Mouse (Mus musculus) kidney, embryonic 15.5 days (tissue): ENCODE data around the gene Cacna2d1. TPM values are rescaled to one million over a fixed set of nuclear protein-coding genes. Genes with fewer than 3 reads are reported as not detected.

Experiments used
- ATAC-seq: fragments of 200-750 bp; cut with Nextera tagmentation; replicated peaks from 2 replicates; pipeline ENCODE4 v1.8.0; 2017; ENCODE audit warnings: moderate TSS enrichment; ENCODE audit not compliant: low FRiP score
- H3K27ac ChIP-seq: fragments of 300-500 bp; sonication (generic); 2 replicates; pipeline ENCODE4 v1.5.1; 2015; ENCODE audit warnings: mild to moderate bottlenecking, inconsistent platforms
- H3K27me3 ChIP-seq: fragments of 300-500 bp; sonication (generic); 2 replicates; pipeline ENCODE4 v1.6.1; 2015; ENCODE audit warnings: inconsistent platforms
- H3K36me3 ChIP-seq: fragments of 300-500 bp; sonication (generic); 2 replicates; pipeline ENCODE4 v1.6.1; 2015; ENCODE audit warnings: inconsistent platforms
- H3K4me1 ChIP-seq: fragments of 300-500 bp; sonication (generic); 2 replicates; pipeline ENCODE4 v1.6.1; 2015; ENCODE audit warnings: inconsistent platforms
- H3K4me2 ChIP-seq: fragments of 300-500 bp; sonication (generic); 2 replicates; pipeline ENCODE4 v1.6.1; 2015; ENCODE audit warnings: moderate library complexity, mild to moderate bottlenecking, inconsistent platforms
- H3K4me3 ChIP-seq: fragments of 300-500 bp; sonication (generic); replicated peaks from 2 replicates; pipeline ENCODE4 v1.5.1; 2015; ENCODE audit warnings: mild to moderate bottlenecking, inconsistent platforms
- H3K9ac ChIP-seq: fragments of 300-500 bp; sonication (generic); 2 replicates; pipeline ENCODE4 v1.6.1; 2015; ENCODE audit warnings: mild to moderate bottlenecking, inconsistent platforms
- H3K9me3 ChIP-seq: fragments of 300-500 bp; sonication (generic); replicated peaks from 2 replicates; pipeline ENCODE4 v1.6.1; 2016; ENCODE audit warnings: inconsistent platforms
- WGBS: fragments of 180-500 bp; shearing (Covaris S2); methylation state at CpG from one replicate; pipeline ENCODE4 v1.1.7; 2015; ENCODE audit warnings: mixed read lengths; 5-methylcytosine and 5-hydroxymethylcytosine counted together
- polyA plus RNA-seq: library from polyadenylated mRNA; unstranded; fragments of >200 nt; fragmentation: Nextera tagmentation; extraction: Ambion mirVana; gene quantifications from 2 replicates; pipeline ENCODE4 v1.2.1, GENCODE M21; 2015

Gene Cacna2d1
- polyA plus RNA-seq, 1 experiment from 2014 or later: 18.4 TPM

DNA sequence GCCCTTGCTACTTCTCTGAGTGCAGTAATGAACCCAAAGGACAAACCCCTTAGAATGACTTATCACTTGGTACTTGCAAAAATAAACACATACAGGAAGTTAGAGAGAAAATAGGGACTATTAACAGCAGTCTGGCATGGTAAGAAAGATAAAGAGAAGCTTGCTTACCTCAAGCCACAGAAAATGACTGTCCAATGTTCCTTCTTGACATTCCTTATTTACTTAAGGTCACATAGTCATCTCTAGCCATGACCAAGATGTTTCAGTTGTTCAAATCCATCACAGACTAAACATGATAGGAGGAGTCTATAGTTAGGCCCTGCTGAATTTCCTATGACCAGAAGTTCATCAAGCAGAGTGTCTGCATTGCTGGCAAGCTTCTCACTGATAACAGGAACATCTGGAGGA is 381.5 kb downstream of the Cacna2d1 start:
- H3K4me2 ChIP-seq: no peak overlapping the region
- H3K4me1 ChIP-seq: no peaks in the 10 kb centered on the region
- no peak overlapping the region for H3K4me3 ChIP-seq
- H3K27ac ChIP-seq: no peak overlapping the region
- peaks cover 6% of the 10 kb centered on the region; the same call in 1 of the 2 replicates for H3K36me3 ChIP-seq
- ATAC-seq: no peak
- H3K9me3 ChIP-seq: no peaks in the 10 kb centered on the region
- H3K27me3 ChIP-seq: no peaks in the 10 kb centered on the region
- H3K9ac ChIP-seq: no peak overlapping the region

DNA sequence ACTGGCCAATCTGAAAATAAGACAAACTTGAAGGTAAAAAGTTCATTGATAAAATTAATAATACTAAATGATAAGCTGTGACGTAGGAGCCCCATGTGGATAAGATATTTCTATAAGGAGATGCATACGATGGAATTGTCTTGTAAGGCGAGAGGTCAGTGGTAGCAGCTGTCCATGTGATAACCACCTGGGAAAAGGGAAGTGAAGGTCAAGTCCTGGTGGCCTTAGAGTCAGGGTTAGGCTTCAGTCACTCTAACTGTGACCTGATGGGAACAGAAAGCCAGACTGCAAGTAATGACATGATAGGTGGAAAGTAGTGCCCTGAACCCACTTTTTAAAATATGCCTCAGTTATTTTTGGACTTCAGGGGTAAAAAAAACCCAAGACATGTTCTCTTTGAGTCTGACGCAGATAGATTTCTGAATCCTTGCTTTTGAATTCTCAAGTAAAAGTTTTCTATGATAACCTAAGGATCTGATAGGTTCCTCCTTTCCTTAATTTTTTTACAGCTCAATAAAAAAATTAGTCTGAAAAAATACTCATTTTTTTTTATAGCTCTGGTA is 383.3 kb downstream of the Cacna2d1 start:
- peaks cover 6% of the 10 kb centered on the region; the same call in 1 of the 2 replicates for H3K36me3 ChIP-seq
- H3K9me3 ChIP-seq: no peaks in the 10 kb centered on the region
- H3K9ac ChIP-seq: no peak overlapping the region
- 76% methylated on average over 4 of the region's 4 CpGs for WGBS
- H3K4me2 ChIP-seq: no peak overlapping the region
- H3K27ac ChIP-seq: no peak overlapping the region
- no peaks in the 10 kb centered on the region for H3K27me3 ChIP-seq
- ATAC-seq: no peak
- no peaks in the 10 kb centered on the region for H3K4me1 ChIP-seq
- H3K4me3 ChIP-seq: no peak overlapping the region

DNA sequence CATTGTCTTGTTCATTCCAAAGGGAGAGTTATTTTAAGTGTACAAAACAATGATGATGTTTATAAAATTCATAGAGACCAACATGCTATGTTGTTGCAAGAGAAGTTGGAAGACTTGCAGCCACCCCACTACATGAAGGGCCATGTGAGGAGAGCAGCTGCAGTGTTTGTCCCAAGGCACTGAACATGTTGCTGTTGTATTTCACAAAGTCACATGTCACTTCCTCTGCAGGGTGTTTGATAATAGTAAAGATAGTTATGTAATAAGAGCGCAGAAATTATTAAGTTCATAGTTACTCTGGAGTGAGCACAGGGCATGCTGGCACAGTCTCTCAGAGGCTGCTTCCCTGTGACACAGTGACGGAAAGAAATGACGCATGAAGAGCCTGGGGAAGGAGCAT is 392.1 kb downstream of the Cacna2d1 start:
- H3K36me3 ChIP-seq: no peaks in the 10 kb centered on the region
- H3K27ac ChIP-seq: no peak overlapping the region
- H3K4me3 ChIP-seq: no peak overlapping the region
- H3K4me2 ChIP-seq: no peak overlapping the region
- no peaks in the 10 kb centered on the region for H3K9me3 ChIP-seq
- 87% methylated on average over 3 of the region's 3 CpGs for WGBS
- H3K27me3 ChIP-seq: no peaks in the 10 kb centered on the region
- no peaks in the 10 kb centered on the region for H3K4me1 ChIP-seq
- no peak overlapping the region for H3K9ac ChIP-seq
- no peak for ATAC-seq

DNA sequence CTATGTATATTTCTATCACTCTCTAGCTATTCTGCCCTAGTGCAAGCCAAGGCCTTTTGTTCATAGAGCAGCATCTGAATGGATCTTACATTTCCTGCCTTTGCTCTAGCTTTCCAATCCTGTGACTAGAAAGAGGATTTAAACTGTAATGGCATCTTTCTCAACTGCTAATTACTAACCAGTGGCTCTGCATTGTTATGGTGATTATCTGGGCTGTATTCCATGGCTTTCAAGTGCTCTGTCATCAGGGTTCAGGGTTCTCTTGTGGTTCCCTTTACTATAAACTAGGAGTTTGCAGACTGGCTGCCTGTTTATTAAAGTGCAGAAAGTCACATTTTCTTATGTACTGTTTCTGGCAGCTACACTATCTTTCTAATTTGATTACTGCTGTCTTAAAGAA is 410.9 kb downstream of the Cacna2d1 start:
- Histone ChIP-seq H3K27ac (no peak overlapping the region), H3K4me1 (no peaks in the 10 kb centered on the region), H3K4me3 (no peak overlapping the region), H3K9me3 (no peaks in the 10 kb centered on the region), H3K36me3 (peaks cover 4% of the 10 kb centered on the region; the same call in 1 of the 2 replicates), H3K9ac (no peak overlapping the region), H3K27me3 (no peaks in the 10 kb centered on the region), H3K4me2 (no peak overlapping the region)
- ATAC-seq: no peak

DNA sequence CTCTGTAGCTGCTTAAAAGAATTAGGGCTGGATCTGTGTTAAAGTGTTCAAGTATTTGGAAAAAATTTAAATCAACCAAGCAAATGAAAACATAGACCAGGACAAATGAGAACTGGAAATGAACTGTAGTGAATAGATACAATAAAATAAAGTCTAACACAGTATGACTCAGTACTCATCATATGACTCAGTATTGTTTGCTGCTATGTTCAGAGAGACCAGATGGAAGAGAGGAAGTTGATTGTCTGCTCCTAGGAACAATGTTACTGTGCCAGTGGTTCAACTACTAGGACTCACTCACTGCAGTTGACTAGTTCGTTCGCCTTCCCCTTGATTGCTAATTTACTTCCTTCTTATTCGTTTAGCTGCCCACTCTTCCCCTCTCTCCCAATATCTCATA is 421.3 kb downstream of the Cacna2d1 start:
- Histone ChIP-seq H3K4me1 (no peaks in the 10 kb centered on the region), H3K9me3 (no peaks in the 10 kb centered on the region), H3K4me2 (no peak overlapping the region), H3K9ac (no peak overlapping the region), H3K27ac (no peak overlapping the region), H3K4me3 (no peak overlapping the region), H3K27me3 (no peaks in the 10 kb centered on the region), H3K36me3 (peaks cover 13% of the 10 kb centered on the region; the same call in 1 of the 2 replicates)
- WGBS: 85% methylated on average over 3 of the region's 3 CpGs
- ATAC-seq: no peak

DNA sequence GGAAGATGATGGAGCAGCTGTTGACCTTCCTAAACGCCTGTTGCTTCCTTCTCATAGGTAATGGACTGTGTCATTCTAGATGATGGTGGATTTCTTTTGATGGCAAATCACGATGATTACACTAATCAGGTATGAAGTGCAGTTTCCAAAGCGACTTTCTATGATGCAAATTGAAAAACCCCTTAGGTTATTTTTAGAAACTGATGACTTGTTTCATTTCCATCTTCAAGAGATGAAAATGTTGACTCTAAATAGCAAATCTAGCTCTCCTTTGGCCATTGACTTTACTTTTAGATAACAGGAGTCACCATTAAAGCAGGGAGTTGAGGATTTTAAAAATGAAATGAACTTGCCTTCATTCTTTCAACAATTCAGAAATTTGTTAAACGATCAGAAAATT is 423.2 kb downstream of the Cacna2d1 start:
- no peak overlapping the region for H3K9ac ChIP-seq
- ATAC-seq: no peak
- H3K4me2 ChIP-seq: no peak overlapping the region
- H3K9me3 ChIP-seq: no peaks in the 10 kb centered on the region
- no peak overlapping the region for H3K4me3 ChIP-seq
- H3K4me1 ChIP-seq: no peaks in the 10 kb centered on the region
- no peaks in the 10 kb centered on the region for H3K27me3 ChIP-seq
- H3K27ac ChIP-seq: no peak overlapping the region
- WGBS: 84% methylated on average over 4 of the region's 4 CpGs
- peaks cover 12% of the 10 kb centered on the region; the same call in 1 of the 2 replicates for H3K36me3 ChIP-seq

DNA sequence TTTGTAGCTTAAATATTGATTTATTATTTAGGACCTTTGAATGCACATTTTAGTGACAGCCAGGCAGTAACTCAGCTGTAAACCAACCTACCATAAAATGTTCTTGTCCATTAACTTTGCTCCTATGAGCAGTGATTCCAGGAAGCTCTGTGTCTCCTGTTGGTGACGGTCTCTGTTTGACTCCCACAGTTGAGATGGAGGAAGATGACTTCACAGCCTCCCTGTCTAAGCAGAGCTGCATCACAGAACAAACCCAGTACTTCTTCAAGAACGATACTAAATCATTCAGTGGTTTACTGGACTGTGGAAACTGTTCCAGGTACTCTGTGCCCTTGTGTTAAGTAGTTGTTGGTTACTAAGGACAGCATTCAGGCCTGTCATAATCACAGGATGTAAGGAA is 427.6 kb downstream of the Cacna2d1 start:
- Histone ChIP-seq H3K4me2 (no peak overlapping the region), H3K36me3 (no peaks in the 10 kb centered on the region; the same call in 1 of the 2 replicates), H3K27ac (no peak overlapping the region), H3K9ac (no peak overlapping the region), H3K9me3 (no peaks in the 10 kb centered on the region), H3K4me1 (no peaks in the 10 kb centered on the region), H3K27me3 (no peaks in the 10 kb centered on the region), H3K4me3 (no peak overlapping the region)
- ATAC-seq: peak; percentile 60; the same call in 1 of the 2 replicates
- 55% methylated on average over 2 of the region's 2 CpGs for WGBS

DNA sequence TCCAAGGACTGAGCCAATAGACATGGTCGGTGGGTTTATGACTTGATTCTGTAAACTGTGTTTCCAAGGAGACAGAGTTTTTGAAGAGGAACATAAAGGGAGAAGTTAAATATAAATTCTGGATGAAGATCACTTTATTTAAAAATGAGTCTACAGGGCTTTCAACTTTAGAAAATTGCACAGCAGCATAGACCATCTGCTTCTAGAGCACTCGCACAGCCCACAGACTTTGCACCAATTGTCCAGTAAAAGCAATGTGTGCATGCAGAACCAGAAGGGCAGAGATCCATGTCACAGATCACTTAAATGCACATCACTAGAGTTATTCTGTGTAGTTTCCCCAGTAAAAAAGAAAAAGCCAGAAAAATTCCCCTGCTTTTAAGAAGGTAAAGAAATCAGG is 428.7 kb downstream of the Cacna2d1 start:
- ATAC-seq: no peak
- Histone ChIP-seq H3K9ac (no peak overlapping the region), H3K4me3 (no peak overlapping the region), H3K4me2 (no peak overlapping the region), H3K4me1 (no peaks in the 10 kb centered on the region), H3K9me3 (no peaks in the 10 kb centered on the region), H3K36me3 (no peaks in the 10 kb centered on the region; the same call in 1 of the 2 replicates), H3K27me3 (no peaks in the 10 kb centered on the region), H3K27ac (no peak overlapping the region)
- 85% methylated on average over 2 of the region's 2 CpGs for WGBS

DNA sequence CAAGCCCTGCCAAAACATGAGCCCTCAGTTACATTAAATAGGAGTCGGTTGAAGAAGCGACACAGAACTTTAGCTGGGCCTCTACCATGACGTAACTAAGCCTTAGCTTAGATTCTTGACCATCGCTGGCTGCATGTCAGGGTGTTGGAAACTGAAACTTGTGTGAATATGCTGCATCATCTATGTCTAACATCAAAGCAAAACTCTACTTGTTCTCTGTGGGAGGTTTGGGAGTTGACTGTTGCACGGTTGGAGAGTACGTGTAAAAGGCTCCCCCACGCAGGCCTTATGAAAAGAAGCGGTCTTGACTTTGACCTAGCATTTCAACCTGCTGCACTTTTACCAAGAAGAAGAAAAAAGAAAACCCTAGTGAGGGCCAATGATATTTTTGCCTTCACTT is 436.2 kb downstream of the Cacna2d1 start:
- 82% methylated on average over 8 of the region's 8 CpGs for WGBS
- no peaks in the 10 kb centered on the region for H3K9me3 ChIP-seq
- H3K9ac ChIP-seq: no peak overlapping the region
- no peak for ATAC-seq
- H3K36me3 ChIP-seq: no peaks in the 10 kb centered on the region
- no peaks in the 10 kb centered on the region for H3K27me3 ChIP-seq
- no peak overlapping the region for H3K27ac ChIP-seq
- H3K4me2 ChIP-seq: no peak overlapping the region
- no peak overlapping the region for H3K4me3 ChIP-seq
- H3K4me1 ChIP-seq: no peaks in the 10 kb centered on the region

DNA sequence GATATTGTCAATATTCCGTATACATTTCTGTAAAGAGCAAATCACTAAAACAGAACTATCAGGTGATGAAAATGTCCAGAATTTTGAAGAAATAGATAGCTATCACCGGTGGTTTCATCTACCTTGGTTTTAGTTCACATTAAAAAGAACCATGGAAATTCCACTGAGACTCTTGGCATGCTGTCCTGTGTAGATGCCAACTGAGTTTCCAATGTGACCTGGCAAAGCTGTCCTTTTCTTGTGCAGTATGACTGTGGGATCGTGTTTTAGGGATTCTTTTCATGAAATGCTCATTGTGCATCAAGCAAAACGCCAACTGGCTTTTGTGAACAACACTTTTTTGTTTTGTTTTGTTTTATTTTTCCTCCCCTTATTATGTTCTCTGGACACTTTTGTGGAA is 439.5 kb downstream of the Cacna2d1 start:
- H3K4me2 ChIP-seq: no peak overlapping the region
- 88% methylated on average over 4 of the region's 4 CpGs for WGBS
- no peaks in the 10 kb centered on the region for H3K36me3 ChIP-seq
- no peaks in the 10 kb centered on the region for H3K27me3 ChIP-seq
- no peak overlapping the region for H3K4me3 ChIP-seq
- no peaks in the 10 kb centered on the region for H3K4me1 ChIP-seq
- no peak overlapping the region for H3K27ac ChIP-seq
- no peak for ATAC-seq
- no peak overlapping the region for H3K9ac ChIP-seq
- H3K9me3 ChIP-seq: no peaks in the 10 kb centered on the region

DNA sequence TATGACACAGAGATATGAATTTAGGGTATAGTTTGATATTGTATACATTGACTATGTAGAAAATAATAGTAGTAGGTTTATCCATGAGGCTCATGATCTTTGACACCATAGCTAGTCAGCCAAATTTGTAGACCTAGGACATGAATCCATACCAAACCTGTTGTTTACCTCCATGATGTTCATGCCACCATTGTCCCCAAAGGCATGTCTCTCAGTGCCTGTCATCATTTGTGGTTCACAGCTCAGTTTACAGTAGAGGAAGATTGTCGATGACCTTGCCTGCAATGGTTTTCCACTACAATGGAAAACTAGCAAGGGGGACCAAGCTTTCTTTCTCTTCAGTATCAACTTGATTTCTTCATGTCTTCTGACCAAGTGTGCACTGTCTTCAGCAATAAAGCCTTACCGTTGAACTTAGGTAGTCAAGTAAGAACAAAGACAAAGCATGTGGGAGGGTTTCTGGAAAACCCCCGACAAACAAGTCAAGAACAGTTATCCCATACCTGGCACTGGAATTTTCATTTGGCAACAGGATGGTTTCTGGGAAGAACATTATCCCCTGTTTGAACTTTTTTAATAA is 441.9 kb downstream of the Cacna2d1 start:
- 94% methylated on average over 3 of the region's 3 CpGs for WGBS
- no peak for ATAC-seq

DNA sequence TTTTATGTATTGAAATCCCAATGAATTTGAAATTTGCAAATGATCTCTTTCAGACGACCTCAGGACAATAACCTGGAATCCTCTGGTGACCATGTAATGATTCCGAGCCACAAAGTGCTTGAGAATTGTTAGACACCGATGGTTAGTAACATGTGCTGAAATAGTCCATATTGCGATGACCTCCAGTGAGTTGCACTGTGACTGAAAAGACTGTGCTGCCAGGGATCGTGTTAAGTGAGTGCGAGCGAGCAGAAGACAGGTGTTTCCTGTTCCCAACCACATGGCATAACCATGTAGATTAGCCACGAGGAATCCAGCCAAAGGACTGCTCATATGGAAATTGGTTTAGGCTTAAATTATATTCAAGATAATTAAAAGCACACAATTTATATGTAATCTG is 475.5 kb downstream of the Cacna2d1 start:
- no peaks in the 10 kb centered on the region for H3K36me3 ChIP-seq
- no peaks in the 10 kb centered on the region for H3K27me3 ChIP-seq
- no peak overlapping the region for H3K9ac ChIP-seq
- H3K9me3 ChIP-seq: no peaks in the 10 kb centered on the region
- no peak overlapping the region for H3K4me3 ChIP-seq
- H3K4me1 ChIP-seq: no peaks in the 10 kb centered on the region
- H3K4me2 ChIP-seq: no peak overlapping the region
- H3K27ac ChIP-seq: no peak overlapping the region
- WGBS: 75% methylated on average over 8 of the region's 8 CpGs
- no peak for ATAC-seq

More for the DNA sequence above, 441.9 kb downstream of the Cacna2d1 start:
- Histone ChIP-seq H3K36me3 (no peaks in the 10 kb centered on the region), H3K4me1 (no peaks in the 10 kb centered on the region), H3K9ac (no peak overlapping the region), H3K27ac (no peak overlapping the region), H3K4me3 (no peak overlapping the region), H3K27me3 (no peaks in the 10 kb centered on the region), H3K9me3 (no peaks in the 10 kb centered on the region), H3K4me2 (no peak overlapping the region)

DNA sequence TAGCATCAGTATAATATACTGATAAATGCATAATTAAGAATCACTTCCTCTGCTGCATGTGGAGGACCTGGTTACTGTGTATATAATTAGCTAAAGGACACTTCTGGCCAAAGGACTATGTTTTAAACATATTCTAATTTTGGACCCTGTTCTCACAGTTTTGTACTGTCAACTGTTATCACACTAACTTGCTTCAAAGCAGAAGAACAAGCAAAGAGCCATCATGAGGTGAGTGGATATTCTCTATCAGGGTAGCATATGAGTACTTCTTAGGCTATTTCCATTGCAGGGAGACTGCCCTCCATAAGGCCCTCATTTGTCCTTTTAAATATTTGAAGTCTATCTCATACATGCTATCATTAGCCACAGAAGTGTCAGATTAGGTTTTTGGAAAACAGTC is 480.2 kb downstream of the Cacna2d1 start:
- Histone ChIP-seq H3K4me2 (no peak overlapping the region), H3K4me1 (no peaks in the 10 kb centered on the region), H3K27me3 (no peaks in the 10 kb centered on the region), H3K9me3 (no peaks in the 10 kb centered on the region), H3K36me3 (no peaks in the 10 kb centered on the region), H3K27ac (no peak overlapping the region), H3K4me3 (no peak overlapping the region), H3K9ac (no peak overlapping the region)
- ATAC-seq: no peak
